Mouse (Mus musculus): ENCODE measurements around the gene Olfr866. TPM values are rescaled to one million over a fixed set of nuclear protein-coding genes. Genes with fewer than 3 reads are reported as not detected.

Olfr866 gene
- total RNA-seq (2021), result not detected
- long read RNA-seq, experiment 1, result 0 reads
- long read RNA-seq, experiment 2, result 0 reads

GRCm38 (mm10) chr9:20027935-20028334 lies at the start of gene Olfr866:
Gene Olfr866, minus strand, starts transcription at chr9:20028035.
- DNase-seq, result no peak

GRCm38 (mm10) chr9:20073523-20074177 lies 45.8 kb upstream of the Olfr866 start:
- no peak for DNase-seq

- no peak for DNase-seq
Observed at GRCm38 (mm10) chr9:20071291-20071690, 43.5 kb upstream of the Olfr866 start.

- DNase-seq, result no peak
Observed at GRCm38 (mm10) chr9:20070236-20070635, 42.4 kb upstream of the Olfr866 start.

GRCm38 (mm10) chr9:20057462-20057861 lies 29.6 kb upstream of the Olfr866 start, which contains the start of gene Olfr867:
Gene Olfr867, minus strand, starts transcription at chr9:20057562.
- DNase-seq, result no peak

GRCm38 (mm10) chr9:20047964-20048363 lies 20.1 kb upstream of the Olfr866 start:
- DNase-seq, result no peak

Small RNA genes lying within 50 kb of the gene (microRNA-seq; reads per million reads assigned to microRNA genes)
- 0 reads per million in 2 experiments for gene Gm26231 (ENCODE audit: borderline replicate concordance in 2 of 2)
- 0 reads per million in 2 experiments for gene Gm44395 (ENCODE audit: borderline replicate concordance in 2 of 2)

Other genes with a start within 250 kb of the Olfr866 start
- gene Olfr58, start 247.8 kb downstream of the Olfr866 start, total RNA-seq (2021), result not detected
- not detected for gene Olfr859, start 223.1 kb downstream of the Olfr866 start, total RNA-seq (2021)
- gene Olfr860, start 178.3 kb downstream of the Olfr866 start, total RNA-seq (2021), result not detected
- gene Olfr862, start 140.0 kb downstream of the Olfr866 start, total RNA-seq (2021), result not detected
- gene Olfr77, start 111.2 kb downstream of the Olfr866 start, total RNA-seq (2021), result not detected
- gene Olfr867, start 29.5 kb upstream of the Olfr866 start, total RNA-seq (2021), result not detected
- not detected for gene Olfr868, start 70.6 kb upstream of the Olfr866 start, total RNA-seq (2021)
- not detected for gene Olfr869, start 101.0 kb upstream of the Olfr866 start, total RNA-seq (2021)
- gene Olfr870, start 146.0 kb upstream of the Olfr866 start, total RNA-seq (2021), result not detected
- gene Olfr871, start 184.2 kb upstream of the Olfr866 start, total RNA-seq (2021), result not detected
- not detected for gene Olfr872, start 209.1 kb upstream of the Olfr866 start, total RNA-seq (2021)

Data from gastrocnemius, postnatal 25 days (tissue).